Mouse (Mus musculus) hindbrain, embryonic 15.5 days (tissue): ENCODE results near the gene Bpifc. TPM values are rescaled to one million over a fixed set of nuclear protein-coding genes. Genes with fewer than 3 reads are reported as not detected.

Source experiments
- ATAC-seq: fragments of 200-750 bp; cut with Nextera tagmentation; 2 replicates; pipeline ENCODE4 v1.8.0; 2017; ENCODE audit warnings: low read depth, moderate number of reproducible peaks, moderate TSS enrichment; ENCODE audit not compliant: low FRiP score
- H3K27ac ChIP-seq: fragments of 300-500 bp; sonication (generic); replicated peaks from 2 replicates; pipeline ENCODE4 v1.5.1; 2015; ENCODE audit warnings: mild to moderate bottlenecking, inconsistent platforms
- H3K27me3 ChIP-seq: fragments of 300-500 bp; sonication (generic); 2 replicates; pipeline ENCODE4 v1.6.1; 2015; ENCODE audit warnings: control low read depth, inconsistent platforms
- H3K36me3 ChIP-seq: fragments of 300-500 bp; sonication (generic); 2 replicates; pipeline ENCODE4 v1.6.1; 2015; ENCODE audit warnings: control low read depth, inconsistent platforms
- H3K4me1 ChIP-seq: fragments of 300-500 bp; sonication (generic); replicated peaks from 2 replicates; pipeline ENCODE4 v1.6.1; 2015; ENCODE audit warnings: control low read depth, inconsistent platforms
- H3K4me2 ChIP-seq: fragments of 300-500 bp; sonication (generic); 2 replicates; pipeline ENCODE4 v1.6.1; 2015; ENCODE audit warnings: moderate library complexity, mild to moderate bottlenecking, inconsistent platforms
- H3K4me3 ChIP-seq: fragments of 300-500 bp; sonication (generic); 2 replicates; pipeline ENCODE4 v1.5.1; 2015; ENCODE audit warnings: mild to moderate bottlenecking, inconsistent platforms
- H3K9ac ChIP-seq: fragments of 300-500 bp; sonication (generic); 2 replicates; pipeline ENCODE4 v1.6.1; 2015; ENCODE audit warnings: inconsistent platforms
- H3K9me3 ChIP-seq: fragments of 300-500 bp; sonication (generic); 2 replicates; pipeline ENCODE4 v1.6.1; 2016; ENCODE audit warnings: control low read depth, inconsistent platforms
- WGBS: fragments of 180-500 bp; shearing (Covaris S2); methylation state at CpG from one replicate; pipeline ENCODE4 v1.1.7; 2015; 5-methylcytosine and 5-hydroxymethylcytosine counted together
- polyA plus RNA-seq: library from polyadenylated mRNA; unstranded; fragments of >200 nt; fragmentation: Nextera tagmentation; extraction: Ambion mirVana; gene quantifications from 2 replicates; pipeline ENCODE4 v1.2.1, GENCODE M21; 2015

Bpifc gene
- polyA plus RNA-seq, 1 experiment from 2014 or later: not detected

GRCm38 (mm10) chr10:86009688-86010087 lies 2.0 kb downstream of the Bpifc start:
- 97% methylated on average over 2 of the region's 2 CpGs for WGBS
- no peaks in the 10 kb centered on the region for H3K4me1 ChIP-seq
- no peaks in the 10 kb centered on the region for H3K36me3 ChIP-seq

GRCm38 (mm10) chr10:86006455-86006854 lies 5.2 kb downstream of the Bpifc start:
- H3K9me3 ChIP-seq: no peaks in the 10 kb centered on the region
- no peak for ATAC-seq
- WGBS: 62% methylated on average over 5 of the region's 5 CpGs

More at GRCm38 (mm10) chr10:86009688-86010087, 2.0 kb downstream of the Bpifc start:
- Histone ChIP-seq H3K27me3 (no peaks in the 10 kb centered on the region), H3K9ac (no peak overlapping the region), H3K4me3 (no peak overlapping the region), H3K27ac (no peak overlapping the region), H3K4me2 (no peak overlapping the region), H3K9me3 (no peaks in the 10 kb centered on the region)
- ATAC-seq: no peak

GRCm38 (mm10) chr10:86000447-86000846 lies 11.2 kb downstream of the Bpifc start:
- 94% methylated on average over 4 of the region's 4 CpGs for WGBS
- no peak for ATAC-seq

More at GRCm38 (mm10) chr10:86006455-86006854, 5.2 kb downstream of the Bpifc start:
- Histone ChIP-seq H3K4me3 (no peak overlapping the region), H3K36me3 (no peaks in the 10 kb centered on the region), H3K4me2 (no peak overlapping the region), H3K9ac (no peak overlapping the region), H3K4me1 (no peaks in the 10 kb centered on the region), H3K27ac (no peak overlapping the region), H3K27me3 (no peaks in the 10 kb centered on the region)

GRCm38 (mm10) chr10:85994543-85995104 lies 17.1 kb downstream of the Bpifc start:
- Histone ChIP-seq H3K9me3 (no peaks in the 10 kb centered on the region), H3K36me3 (no peaks in the 10 kb centered on the region), H3K4me1 (no peaks in the 10 kb centered on the region), H3K27me3 (no peaks in the 10 kb centered on the region), H3K9ac (no peak overlapping the region), H3K27ac (no peak overlapping the region), H3K4me2 (no peak overlapping the region), H3K4me3 (no peak overlapping the region)
- 87% methylated on average over 5 of the region's 5 CpGs for WGBS
- ATAC-seq: no peak

More at GRCm38 (mm10) chr10:86000447-86000846, 11.2 kb downstream of the Bpifc start:
- H3K9me3 ChIP-seq: no peaks in the 10 kb centered on the region
- no peaks in the 10 kb centered on the region for H3K27me3 ChIP-seq
- H3K4me3 ChIP-seq: no peak overlapping the region
- no peaks in the 10 kb centered on the region for H3K4me1 ChIP-seq
- no peaks in the 10 kb centered on the region for H3K36me3 ChIP-seq
- no peak overlapping the region for H3K27ac ChIP-seq
- no peak overlapping the region for H3K4me2 ChIP-seq
- no peak overlapping the region for H3K9ac ChIP-seq

- no peak for ATAC-seq
- Histone ChIP-seq H3K27ac (no peak overlapping the region), H3K9ac (no peak overlapping the region), H3K4me3 (no peak overlapping the region), H3K4me1 (no peaks in the 10 kb centered on the region), H3K9me3 (no peaks in the 10 kb centered on the region), H3K27me3 (no peaks in the 10 kb centered on the region), H3K36me3 (no peaks in the 10 kb centered on the region), H3K4me2 (no peak overlapping the region)
- 92% methylated on average over 9 of the region's 9 CpGs for WGBS
Observed at GRCm38 (mm10) chr10:85993836-85994235, 17.9 kb downstream of the Bpifc start.

- Histone ChIP-seq H3K4me3 (no peak overlapping the region), H3K27me3 (no peaks in the 10 kb centered on the region), H3K9ac (no peak overlapping the region), H3K4me1 (no peaks in the 10 kb centered on the region), H3K27ac (no peak overlapping the region), H3K4me2 (no peak overlapping the region), H3K36me3 (no peaks in the 10 kb centered on the region), H3K9me3 (no peaks in the 10 kb centered on the region)
- no peak for ATAC-seq
- 94% methylated on average over 4 of the region's 4 CpGs for WGBS
Observed at GRCm38 (mm10) chr10:85992412-85992811, 19.3 kb downstream of the Bpifc start.

GRCm38 (mm10) chr10:85989412-85990115 lies 22.1 kb downstream of the Bpifc start:
- Histone ChIP-seq H3K4me3 (no peak overlapping the region), H3K9ac (no peak overlapping the region), H3K27ac (no peak overlapping the region), H3K4me2 (no peak overlapping the region), H3K27me3 (no peaks in the 10 kb centered on the region), H3K36me3 (no peaks in the 10 kb centered on the region), H3K4me1 (no peaks in the 10 kb centered on the region), H3K9me3 (no peaks in the 10 kb centered on the region)
- 78% methylated on average over 6 of the region's 6 CpGs for WGBS
- ATAC-seq: no peak

- no peak overlapping the region for H3K4me2 ChIP-seq
- H3K4me1 ChIP-seq: no peaks in the 10 kb centered on the region
- ATAC-seq: no peak
- no peaks in the 10 kb centered on the region for H3K9me3 ChIP-seq
- H3K27me3 ChIP-seq: no peaks in the 10 kb centered on the region
- H3K4me3 ChIP-seq: no peak overlapping the region
- no peak overlapping the region for H3K27ac ChIP-seq
- 68% methylated on average over 4 of the region's 4 CpGs for WGBS
- H3K9ac ChIP-seq: no peak overlapping the region
- H3K36me3 ChIP-seq: no peaks in the 10 kb centered on the region
Observed at GRCm38 (mm10) chr10:85972915-85973314, 38.8 kb downstream of the Bpifc start.

- no peak overlapping the region for H3K27ac ChIP-seq
- H3K36me3 ChIP-seq: no peaks in the 10 kb centered on the region
- no peak overlapping the region for H3K9ac ChIP-seq
- no peaks in the 10 kb centered on the region for H3K4me1 ChIP-seq
- no peaks in the 10 kb centered on the region for H3K9me3 ChIP-seq
- ATAC-seq: no peak
- H3K27me3 ChIP-seq: no peaks in the 10 kb centered on the region
- 91% methylated on average over 9 of the region's 9 CpGs for WGBS
- H3K4me2 ChIP-seq: no peak overlapping the region
- no peak overlapping the region for H3K4me3 ChIP-seq
Observed at GRCm38 (mm10) chr10:85971826-85972225, 39.9 kb downstream of the Bpifc start.

- H3K9me3 ChIP-seq: no peaks in the 10 kb centered on the region
- no peaks in the 10 kb centered on the region for H3K36me3 ChIP-seq
- H3K9ac ChIP-seq: no peak overlapping the region
- H3K27ac ChIP-seq: no peak overlapping the region
- WGBS: 61% methylated on average over 8 of the region's 8 CpGs
- H3K27me3 ChIP-seq: no peaks in the 10 kb centered on the region
- no peak for ATAC-seq
- no peak overlapping the region for H3K4me2 ChIP-seq
- H3K4me3 ChIP-seq: no peak overlapping the region
- no peaks in the 10 kb centered on the region for H3K4me1 ChIP-seq
Observed at GRCm38 (mm10) chr10:85969894-85970620, 41.6 kb downstream of the Bpifc start.

- ATAC-seq: no peak
- Histone ChIP-seq H3K9me3 (no peaks in the 10 kb centered on the region), H3K27me3 (no peaks in the 10 kb centered on the region), H3K9ac (no peak overlapping the region), H3K4me2 (no peak overlapping the region), H3K27ac (no peak overlapping the region), H3K36me3 (no peaks in the 10 kb centered on the region), H3K4me3 (no peak overlapping the region), H3K4me1 (no peaks in the 10 kb centered on the region)
- 54% methylated on average over 2 of the region's 2 CpGs for WGBS
Observed at GRCm38 (mm10) chr10:85968731-85969130, 43.0 kb downstream of the Bpifc start.

GRCm38 (mm10) chr10:85968157-85968634 lies 43.5 kb downstream of the Bpifc start:
- Histone ChIP-seq H3K27me3 (no peaks in the 10 kb centered on the region), H3K4me2 (no peak overlapping the region), H3K9ac (no peak overlapping the region), H3K9me3 (no peaks in the 10 kb centered on the region), H3K27ac (no peak overlapping the region), H3K4me3 (no peak overlapping the region), H3K4me1 (no peaks in the 10 kb centered on the region), H3K36me3 (no peaks in the 10 kb centered on the region)
- WGBS: 13% methylated on average over 7 of the region's 7 CpGs
- ATAC-seq: peak; percentile 83; the same call in 1 of the 2 replicates
